Mouse (Mus musculus) intestine, embryonic 15.5 days (tissue): Measurements from ENCODE around the gene B4gat1. TPM values are rescaled to one million over a fixed set of nuclear protein-coding genes. Genes with fewer than 3 reads are reported as not detected.
A peak's percentile ranks its signal among the peaks of the same experiment; 100 is the strongest.

Source experiments
- ATAC-seq: fragments of 200-750 bp; cut with Nextera tagmentation; 2 replicates; pipeline ENCODE4 v1.8.0; 2017; ENCODE audit warnings: moderate TSS enrichment, moderate library complexity
- H3K27ac ChIP-seq: fragments of 300-500 bp; sonication (generic); 2 replicates; pipeline ENCODE4 v1.5.1; 2015; ENCODE audit warnings: mild to moderate bottlenecking, inconsistent platforms
- H3K27me3 ChIP-seq: fragments of 300-500 bp; sonication (generic); replicated peaks from 2 replicates; pipeline ENCODE4 v1.6.1; 2015; ENCODE audit warnings: inconsistent platforms
- H3K36me3 ChIP-seq: fragments of 300-500 bp; sonication (generic); 2 replicates; pipeline ENCODE4 v1.6.1; 2015; ENCODE audit warnings: inconsistent platforms
- H3K4me1 ChIP-seq: fragments of 300-500 bp; sonication (generic); replicated peaks from 2 replicates; pipeline ENCODE4 v1.6.1; 2015; ENCODE audit warnings: inconsistent platforms
- H3K4me2 ChIP-seq: fragments of 300-500 bp; sonication (generic); replicated peaks from 2 replicates; pipeline ENCODE4 v1.6.1; 2015; ENCODE audit warnings: mild to moderate bottlenecking, inconsistent platforms
- H3K4me3 ChIP-seq: fragments of 300-500 bp; sonication (generic); replicated peaks from 2 replicates; pipeline ENCODE4 v1.5.1; 2015; ENCODE audit warnings: inconsistent platforms
- H3K9ac ChIP-seq: fragments of 300-500 bp; sonication (generic); 2 replicates; pipeline ENCODE4 v1.6.1; 2015; ENCODE audit warnings: inconsistent platforms
- H3K9me3 ChIP-seq: fragments of 300-500 bp; sonication (generic); 2 replicates; pipeline ENCODE4 v1.6.1; 2016; ENCODE audit warnings: inconsistent platforms
- WGBS: fragments of 180-500 bp; shearing (Covaris S2); methylation state at CpG from one replicate; pipeline ENCODE4 v1.1.7; 2015; 5-methylcytosine and 5-hydroxymethylcytosine counted together
- polyA plus RNA-seq: library from polyadenylated mRNA; unstranded; fragments of >200 nt; fragmentation: Nextera tagmentation; extraction: Ambion mirVana; gene quantifications from 2 replicates; pipeline ENCODE4 v1.2.1, GENCODE M21; 2015

Gene B4gat1
- polyA plus RNA-seq, 1 experiment from 2014 or later = 36.2 TPM

GRCm38 (mm10) chr19:5004925-5005324, 33.7 kb upstream of the B4gat1 start:
- Histone ChIP-seq H3K4me2 (no peak overlapping the region), H3K4me3 (no peak overlapping the region), H3K27me3 (peaks cover 6% of the 10 kb centered on the region; the same call in 1 of the 2 replicates), H3K36me3 (no peaks in the 10 kb centered on the region), H3K27ac (no peak overlapping the region), H3K9me3 (no peaks in the 10 kb centered on the region), H3K4me1 (peaks cover 3% of the 10 kb centered on the region; the same call in 1 of the 2 replicates), H3K9ac (no peak overlapping the region)
- no peak for ATAC-seq
- 54% methylated on average over 4 of the region's 4 CpGs for WGBS

- H3K4me1 ChIP-seq = peaks cover 8% of the 10 kb centered on the region; the same call in 1 of the 2 replicates
- 56% methylated on average over 8 of the region's 8 CpGs for WGBS
- no peak for ATAC-seq
- H3K4me2 ChIP-seq = no peak overlapping the region
- H3K4me3 ChIP-seq = no peak overlapping the region
- H3K27ac ChIP-seq = no peak overlapping the region
- no peaks in the 10 kb centered on the region for H3K9me3 ChIP-seq
- no peak overlapping the region for H3K9ac ChIP-seq
- no peaks in the 10 kb centered on the region for H3K27me3 ChIP-seq
- H3K36me3 ChIP-seq = no peaks in the 10 kb centered on the region
These were observed 25.5 kb upstream of the B4gat1 start for GRCm38 (mm10) chr19:5013138-5013537.

- Histone ChIP-seq H3K27ac (no peak overlapping the region), H3K4me3 (no peak overlapping the region), H3K4me2 (no peak overlapping the region), H3K27me3 (no peaks in the 10 kb centered on the region), H3K36me3 (no peaks in the 10 kb centered on the region), H3K9ac (no peak overlapping the region), H3K9me3 (no peaks in the 10 kb centered on the region), H3K4me1 (peaks cover 8% of the 10 kb centered on the region; the same call in 1 of the 2 replicates)
- 21% methylated on average over 8 of the region's 8 CpGs for WGBS
- ATAC-seq = no peak
These were observed 23.6 kb upstream of the B4gat1 start for GRCm38 (mm10) chr19:5014961-5015398.

- 21% methylated on average over 10 of the region's 10 CpGs for WGBS
- no peaks in the 10 kb centered on the region for H3K36me3 ChIP-seq
- H3K27me3 ChIP-seq = no peaks in the 10 kb centered on the region
- peaks cover 8% of the 10 kb centered on the region; the same call in 1 of the 2 replicates for H3K4me1 ChIP-seq
- H3K4me3 ChIP-seq = no peak overlapping the region
- H3K9me3 ChIP-seq = no peaks in the 10 kb centered on the region
- peak overlapping the region; percentile 31; the same call in 1 of the 2 replicates for H3K4me2 ChIP-seq
- ATAC-seq = peak; percentile 51
- H3K9ac ChIP-seq = no peak overlapping the region; the same call in 1 of the 2 replicates
- H3K27ac ChIP-seq = no peak overlapping the region
These were observed 22.3 kb upstream of the B4gat1 start for GRCm38 (mm10) chr19:5016221-5016742.

GRCm38 (mm10) chr19:5016782-5017181, 21.8 kb upstream of the B4gat1 start:
- Histone ChIP-seq H3K9me3 (no peaks in the 10 kb centered on the region), H3K4me1 (peaks cover 8% of the 10 kb centered on the region; the same call in 1 of the 2 replicates), H3K4me2 (peak overlapping the region; percentile 31; the same call in 1 of the 2 replicates), H3K27ac (no peak overlapping the region), H3K4me3 (no peak overlapping the region), H3K27me3 (no peaks in the 10 kb centered on the region), H3K9ac (no peak overlapping the region), H3K36me3 (no peaks in the 10 kb centered on the region)
- WGBS = 19% methylated on average over 12 of the region's 12 CpGs
- peak; percentile 59; the same call in 1 of the 2 replicates for ATAC-seq

- no peaks in the 10 kb centered on the region for H3K27me3 ChIP-seq
- H3K27ac ChIP-seq = no peak overlapping the region
- H3K4me1 ChIP-seq = peaks cover 8% of the 10 kb centered on the region; the same call in 1 of the 2 replicates
- no peak for ATAC-seq
- H3K4me3 ChIP-seq = no peak overlapping the region
- H3K9ac ChIP-seq = no peak overlapping the region
- 80% methylated on average over 4 of the region's 4 CpGs for WGBS
- no peaks in the 10 kb centered on the region for H3K36me3 ChIP-seq
- no peak overlapping the region for H3K4me2 ChIP-seq
- no peaks in the 10 kb centered on the region for H3K9me3 ChIP-seq
These were observed 21.0 kb upstream of the B4gat1 start for GRCm38 (mm10) chr19:5017611-5018010.

GRCm38 (mm10) chr19:5018191-5018590, 20.4 kb upstream of the B4gat1 start:
- 87% methylated on average over 3 of the region's 3 CpGs for WGBS
- Histone ChIP-seq H3K4me3 (no peak overlapping the region), H3K9me3 (no peaks in the 10 kb centered on the region), H3K4me1 (peaks cover 8% of the 10 kb centered on the region; the same call in 1 of the 2 replicates), H3K9ac (no peak overlapping the region), H3K36me3 (no peaks in the 10 kb centered on the region), H3K27me3 (no peaks in the 10 kb centered on the region), H3K4me2 (no peak overlapping the region), H3K27ac (no peak overlapping the region)
- no peak for ATAC-seq

GRCm38 (mm10) chr19:5021416-5021815, 17.2 kb upstream of the B4gat1 start:
- WGBS = 87% methylated on average over 2 of the region's 2 CpGs
- Histone ChIP-seq H3K36me3 (no peaks in the 10 kb centered on the region), H3K27me3 (no peaks in the 10 kb centered on the region), H3K4me1 (peaks cover 6% of the 10 kb centered on the region; the same call in 1 of the 2 replicates), H3K4me3 (no peak overlapping the region), H3K9me3 (no peaks in the 10 kb centered on the region), H3K27ac (no peak overlapping the region), H3K9ac (no peak overlapping the region), H3K4me2 (no peak overlapping the region)
- no peak for ATAC-seq

- H3K4me2 ChIP-seq = peak within 1 kb of the TSS; percentile 96
- WGBS = under 1% methylated on average over 62 of the region's 62 CpGs
- no peaks in the 10 kb centered on the region for H3K9me3 ChIP-seq
- 0 out of 2 replicates have a peak, but pooled peaks cover 2% of the 10 kb centered on the region for H3K4me1 ChIP-seq
- H3K4me3 ChIP-seq = peak within 1 kb of the TSS; percentile 72
- ATAC-seq = peak; percentile 99
- H3K9ac ChIP-seq = peak within 1 kb of the TSS; percentile 70
- H3K27ac ChIP-seq = peak within 1 kb of the TSS; percentile 80
- peaks cover 2% of the 10 kb centered on the region; the same call in 1 of the 2 replicates for H3K36me3 ChIP-seq
- no peaks in the 10 kb centered on the region for H3K27me3 ChIP-seq
These were observed 14.8 kb upstream of the B4gat1 start, which contains the start of gene Slc29a2 for GRCm38 (mm10) chr19:5023621-5024479. Gene Slc29a2, plus strand, starts transcription at chr19:5023860.

GRCm38 (mm10) chr19:5026111-5026510, 12.5 kb upstream of the B4gat1 start:
- Histone ChIP-seq H3K4me3 (no peak overlapping the region), H3K27ac (no peak overlapping the region), H3K9me3 (no peaks in the 10 kb centered on the region), H3K36me3 (peaks cover 8% of the 10 kb centered on the region), H3K4me1 (0 out of 2 replicates have a peak, but pooled peaks cover 2% of the 10 kb centered on the region), H3K27me3 (no peaks in the 10 kb centered on the region), H3K4me2 (no peak overlapping the region), H3K9ac (no peak overlapping the region)
- ATAC-seq = no peak
- 90% methylated on average over 8 of the region's 8 CpGs for WGBS

- 80% methylated on average over 3 of the region's 3 CpGs for WGBS
- peaks cover 3% of the 10 kb centered on the region; the same call in 1 of the 2 replicates for H3K4me1 ChIP-seq
- no peak overlapping the region for H3K9ac ChIP-seq
- no peak overlapping the region for H3K4me2 ChIP-seq
- no peaks in the 10 kb centered on the region for H3K27me3 ChIP-seq
- no peaks in the 10 kb centered on the region for H3K9me3 ChIP-seq
- H3K4me3 ChIP-seq = no peak overlapping the region
- H3K27ac ChIP-seq = no peak overlapping the region
- ATAC-seq = no peak
- H3K36me3 ChIP-seq = peaks cover 6% of the 10 kb centered on the region
These were observed 5.9 kb upstream of the B4gat1 start for GRCm38 (mm10) chr19:5032686-5033085.

- Histone ChIP-seq H3K4me3 (no peak overlapping the region), H3K9me3 (no peaks in the 10 kb centered on the region), H3K9ac (no peak overlapping the region), H3K27ac (no peak overlapping the region), H3K36me3 (no peaks in the 10 kb centered on the region), H3K4me1 (peaks cover 20% of the 10 kb centered on the region), H3K4me2 (no peak overlapping the region), H3K27me3 (no peaks in the 10 kb centered on the region)
- WGBS = 84% methylated on average over 4 of the region's 4 CpGs
- no peak for ATAC-seq
These were observed 2.0 kb upstream of the B4gat1 start for GRCm38 (mm10) chr19:5036577-5036976.
